Mouse (Mus musculus) layer of hippocampus, adult 2 months (tissue): ENCODE results near the gene Lysmd4. TPM values are rescaled to one million over a fixed set of nuclear protein-coding genes. Genes with fewer than 3 reads are reported as not detected.

Source experiments
- DNase-seq, 2 experiments: peaks; one replicate each; pipeline ENCODE4 v3.0.0; 2022; ENCODE audit warnings: low spot score in 2 of 2
- H3K27ac ChIP-seq: fragments of 200-600 bp; 2 replicates; pipeline ENCODE4 v1.8.1; 2022
- H3K4me3 ChIP-seq: fragments of 200-600 bp; 2 replicates; pipeline ENCODE4 v1.8.1; 2022; ENCODE audit warnings: mild to moderate bottlenecking
- CTCF ChIP-seq: fragments of 200-600 bp; conservative IDR thresholded peaks from 2 replicates; pipeline ENCODE4 v1.8.1; 2022; ENCODE audit warnings: antibody characterized with exemption, mild to moderate bottlenecking, moderate library complexity
- total RNA-seq, 2 experiments: library from RNA; stranded (reverse); gene quantifications; 2 replicates each; pipeline ENCODE4 v1.2.3; 2021

Lysmd4 gene
- total RNA-seq, 2 experiments from 2014 or later, result 33.7 to 34.7 TPM

GRCm38 (mm10) chr7:67213589-67213988, 8.8 kb upstream of the Lysmd4 start:
- no peak for TF ChIP-seq CTCF
- DNase-seq, result no peak
- H3K4me3 ChIP-seq, result no peak overlapping the region
- H3K27ac ChIP-seq, result no peak overlapping the region

- no peak for DNase-seq
- TF ChIP-seq CTCF, result no peak
- no peak overlapping the region for H3K27ac ChIP-seq
- H3K4me3 ChIP-seq, result no peak overlapping the region
Observed at GRCm38 (mm10) chr7:67216351-67216750, 6.0 kb upstream of the Lysmd4 start.

GRCm38 (mm10) chr7:67217025-67217424, 5.3 kb upstream of the Lysmd4 start:
- TF ChIP-seq CTCF, result peak; percentile 90
- DNase-seq, result peak in 1 of 2 experiments; percentile 70
- no peak overlapping the region for H3K27ac ChIP-seq

GRCm38 (mm10) chr7:67225943-67226625, 3.7 kb downstream of the Lysmd4 start:
- no peak overlapping the region for H3K27ac ChIP-seq
- H3K4me3 ChIP-seq, result no peak overlapping the region
- no peak for DNase-seq
- TF ChIP-seq CTCF, result no peak

More at GRCm38 (mm10) chr7:67217025-67217424, 5.3 kb upstream of the Lysmd4 start:
- no peak overlapping the region for H3K4me3 ChIP-seq

- no peak for TF ChIP-seq CTCF
- no peak for DNase-seq
- H3K4me3 ChIP-seq, result no peak overlapping the region
- peak overlapping the region; percentile 60 for H3K27ac ChIP-seq
Observed at GRCm38 (mm10) chr7:67227538-67227937, 5.2 kb downstream of the Lysmd4 start.

- peak overlapping the region; percentile 60; the same call in 1 of the 2 replicates for H3K27ac ChIP-seq
- H3K4me3 ChIP-seq, result no peak overlapping the region
- no peak for TF ChIP-seq CTCF
- DNase-seq, result no peak
Observed at GRCm38 (mm10) chr7:67228390-67228789, 6.0 kb downstream of the Lysmd4 start.

GRCm38 (mm10) chr7:67228891-67229602, 6.7 kb downstream of the Lysmd4 start:
- peak in 1 of 2 experiments; percentile 49 for DNase-seq
- Histone ChIP-seq H3K4me3 (no peak overlapping the region), H3K27ac (peak overlapping the region; percentile 60)
- TF ChIP-seq CTCF, result peak; percentile 87

GRCm38 (mm10) chr7:67229701-67230100, 7.4 kb downstream of the Lysmd4 start:
- peak overlapping the region; percentile 82 for H3K27ac ChIP-seq
- H3K4me3 ChIP-seq, result no peak overlapping the region
- DNase-seq, result no peak
- TF ChIP-seq CTCF, result no peak

- no peak overlapping the region for H3K4me3 ChIP-seq
- TF ChIP-seq CTCF, result no peak
- peak overlapping the region; percentile 82 for H3K27ac ChIP-seq
- no peak for DNase-seq
Observed at GRCm38 (mm10) chr7:67230221-67230620, 7.9 kb downstream of the Lysmd4 start.

- H3K4me3 ChIP-seq, result no peak overlapping the region
- TF ChIP-seq CTCF, result no peak
- peak overlapping the region; percentile 82 for H3K27ac ChIP-seq
- no peak for DNase-seq
Observed at GRCm38 (mm10) chr7:67230640-67231140, 8.3 kb downstream of the Lysmd4 start.

- no peak for DNase-seq
- TF ChIP-seq CTCF, result no peak
- H3K4me3 ChIP-seq, result no peak overlapping the region
- 0 out of 2 replicates have a peak overlapping the region, but pooled peaks have one; percentile 25 for H3K27ac ChIP-seq
Observed at GRCm38 (mm10) chr7:67232504-67232903, 10.2 kb downstream of the Lysmd4 start.

GRCm38 (mm10) chr7:67234797-67235196, 12.5 kb downstream of the Lysmd4 start:
- Histone ChIP-seq H3K27ac (no peak overlapping the region), H3K4me3 (no peak overlapping the region)
- peak; percentile 43 for TF ChIP-seq CTCF
- no peak for DNase-seq

- no peak for DNase-seq
- TF ChIP-seq CTCF, result no peak
- no peak overlapping the region for H3K27ac ChIP-seq
- H3K4me3 ChIP-seq, result no peak overlapping the region
Observed at GRCm38 (mm10) chr7:67236351-67236750, 14.0 kb downstream of the Lysmd4 start.
